Mouse (Mus musculus): Measurements from ENCODE around the gene Abcc12.

Gene Abcc12

DNA sequence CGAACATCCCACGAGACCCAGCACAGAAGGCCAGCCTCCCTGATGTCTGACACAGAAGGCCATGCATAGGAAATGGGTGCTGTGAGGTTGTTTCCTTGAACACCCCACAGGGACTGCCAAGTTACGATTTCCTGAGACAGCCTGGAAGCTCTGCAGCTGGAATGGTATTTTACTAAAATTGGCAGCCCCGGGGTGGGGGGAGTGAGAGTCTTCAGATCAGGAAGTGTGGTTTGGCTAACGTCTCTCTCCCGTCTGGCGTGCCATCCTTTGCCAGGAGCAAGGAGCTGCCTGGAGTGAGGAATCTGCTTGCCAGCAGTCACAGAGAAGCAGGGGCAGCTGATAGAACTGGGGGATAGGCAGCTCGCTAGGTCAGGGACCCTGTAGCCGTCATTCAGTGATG, 2.4 kb downstream of the Abcc12 start:
- no peak for DNase-seq (ENCODE audit: low spot score)

DNA sequence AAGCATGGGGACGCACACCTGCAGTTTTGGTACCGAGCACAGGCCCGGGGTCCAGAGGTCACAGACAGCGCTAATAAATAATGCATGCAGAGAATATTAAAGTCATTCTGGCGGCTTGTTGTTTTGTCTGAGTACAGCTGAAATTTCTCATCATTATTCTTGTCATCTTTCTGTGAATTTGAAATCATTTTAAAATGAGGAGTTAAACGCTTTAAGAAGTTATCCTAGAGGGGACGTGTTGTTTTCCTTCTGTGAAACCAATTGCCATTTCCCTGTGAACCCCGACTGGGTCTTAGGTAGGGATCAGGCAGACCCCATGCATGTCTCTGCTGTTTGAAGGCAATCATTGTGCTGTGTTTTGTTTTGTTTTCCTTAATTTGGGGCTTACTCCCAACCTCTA, 2.9 kb downstream of the Abcc12 start:
- no peak for DNase-seq (ENCODE audit: low spot score)

DNA sequence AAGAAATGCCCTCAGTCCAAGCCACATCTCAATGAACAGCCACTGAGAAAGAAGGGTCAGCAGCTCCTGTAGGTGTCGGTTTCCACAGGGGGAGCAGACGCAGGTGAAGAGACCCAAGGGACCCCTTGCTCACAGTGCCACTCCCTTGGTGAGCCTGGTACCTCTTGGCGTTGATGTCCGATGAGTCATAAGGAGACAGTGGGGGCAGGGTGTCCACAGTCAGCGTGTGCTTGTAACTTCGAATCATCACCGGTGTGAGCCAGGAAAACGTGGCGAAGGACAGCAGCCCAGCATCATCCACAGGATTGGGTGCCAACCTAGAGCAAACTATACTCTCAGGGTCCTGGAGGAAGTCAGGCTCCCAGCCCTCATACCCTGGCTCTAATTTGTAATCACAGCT, 16.8 kb downstream of the Abcc12 start:
- DNase-seq (ENCODE audit: low spot score): no peak

DNA sequence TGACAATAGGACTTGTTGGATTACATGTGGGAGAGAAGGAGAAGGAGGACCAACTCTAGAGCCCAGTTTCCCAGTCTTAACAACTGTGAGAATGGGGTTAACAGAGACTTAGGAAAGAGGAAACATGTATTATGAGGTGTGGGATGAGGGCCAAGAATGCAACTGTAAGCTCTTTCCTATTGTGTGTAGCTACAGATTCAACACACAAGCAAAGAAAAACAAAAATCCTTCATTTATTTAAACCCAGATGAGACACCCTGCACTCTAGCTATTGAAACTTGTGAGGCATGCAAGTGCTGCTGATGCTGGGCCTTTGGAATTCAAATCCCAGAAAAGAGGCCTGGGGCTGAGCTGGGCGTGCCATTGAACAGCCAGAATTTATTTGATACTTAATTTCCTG, 18.7 kb downstream of the Abcc12 start:
- no peak for DNase-seq (ENCODE audit: low spot score)

DNA sequence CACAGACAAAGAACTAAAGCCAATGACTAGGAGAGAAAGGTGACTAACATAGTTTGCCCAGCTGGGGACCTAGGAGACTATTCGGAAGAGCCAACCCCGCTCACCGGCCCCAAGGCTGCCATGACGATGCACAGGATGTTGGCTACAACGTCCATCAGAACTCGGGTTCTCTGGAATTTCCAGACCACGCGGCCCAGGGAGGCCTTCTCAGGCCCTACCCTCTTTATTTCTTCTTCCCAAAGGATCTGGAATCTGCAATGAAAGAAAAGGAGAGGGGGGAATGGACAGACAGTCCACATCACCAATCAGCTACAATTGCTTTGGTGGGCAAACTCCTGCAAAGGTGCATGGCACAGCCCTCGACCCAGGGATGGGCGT, 19.8 kb downstream of the Abcc12 start:
- no peak for DNase-seq (ENCODE audit: low spot score)

DNA sequence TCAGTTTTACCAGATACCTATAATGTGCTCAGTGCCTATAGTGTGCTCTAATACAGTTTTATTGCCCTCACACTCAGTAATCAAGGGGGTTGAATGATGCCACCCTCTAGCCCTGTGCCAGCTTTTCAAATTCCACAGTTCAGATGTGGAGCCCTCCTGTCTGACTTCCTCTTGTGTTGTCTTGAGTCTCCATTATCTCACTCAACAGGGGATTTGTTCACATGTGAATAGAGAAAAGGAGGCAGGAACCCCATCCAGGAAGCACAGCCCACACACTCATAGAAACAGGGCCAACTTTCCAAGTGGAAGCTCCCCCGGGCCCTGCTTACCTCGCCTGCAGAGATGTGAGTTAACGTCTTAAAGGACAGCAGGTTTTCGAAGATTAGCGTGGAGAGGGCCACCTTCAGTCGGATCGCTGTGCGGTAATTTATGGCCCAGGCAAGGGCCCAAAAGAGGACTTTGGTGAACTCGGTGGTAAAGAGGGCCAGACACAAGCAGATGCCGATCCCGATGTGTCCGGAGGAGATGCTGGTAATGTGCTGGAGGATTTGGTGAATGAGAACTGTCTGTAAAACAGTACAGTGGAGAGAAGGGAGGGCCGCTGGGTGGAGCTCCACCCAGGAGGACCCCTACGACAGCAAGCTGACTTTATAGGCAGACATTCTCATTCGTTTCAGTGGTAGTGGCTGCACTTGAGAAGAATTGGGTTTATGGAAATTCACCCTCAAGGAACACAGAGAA, 20.4 kb downstream of the Abcc12 start:
- DNase-seq (ENCODE audit: low spot score): no peak

DNA sequence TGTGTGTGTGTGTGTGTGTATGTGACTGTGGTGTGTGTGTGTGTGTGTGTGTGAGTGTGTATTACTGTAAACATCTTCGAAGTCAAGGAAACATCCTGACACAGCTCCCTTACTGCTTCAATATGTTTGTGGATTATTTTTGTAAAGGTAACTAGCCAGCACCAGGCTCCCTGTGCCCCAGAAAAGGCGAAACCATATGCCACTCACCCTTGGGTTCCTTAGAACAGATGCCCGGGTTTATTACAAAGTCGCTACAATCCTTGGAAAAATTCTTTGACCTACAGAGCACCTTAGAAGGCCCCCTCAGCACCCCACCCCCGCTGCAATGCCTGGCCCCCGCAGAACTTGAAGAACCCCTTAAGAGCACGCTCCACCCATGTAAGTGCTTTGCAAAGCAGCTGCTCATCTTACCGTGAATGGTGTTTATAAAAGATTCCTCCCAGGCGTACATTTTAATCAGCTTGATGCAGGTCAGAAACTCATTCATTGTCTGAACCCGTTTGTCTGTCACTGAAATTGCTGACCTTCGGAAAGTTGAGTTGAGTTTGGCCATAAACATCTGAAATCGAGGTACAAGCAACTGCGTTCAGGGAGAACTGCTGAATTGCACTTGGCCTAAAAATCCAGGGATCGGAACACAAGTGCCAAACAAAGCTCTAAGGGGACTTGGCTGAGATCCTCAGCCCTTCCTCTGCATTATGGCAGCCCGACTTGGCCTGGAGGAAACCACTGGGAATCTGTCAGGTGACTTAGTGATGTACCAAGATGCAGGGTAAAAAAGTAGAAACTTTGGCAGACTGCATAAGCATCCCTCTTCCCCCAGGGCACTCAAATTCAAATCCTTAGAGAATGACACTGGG, 23.1 kb downstream of the Abcc12 start:
- DNase-seq (ENCODE audit: low spot score): no peak

DNA sequence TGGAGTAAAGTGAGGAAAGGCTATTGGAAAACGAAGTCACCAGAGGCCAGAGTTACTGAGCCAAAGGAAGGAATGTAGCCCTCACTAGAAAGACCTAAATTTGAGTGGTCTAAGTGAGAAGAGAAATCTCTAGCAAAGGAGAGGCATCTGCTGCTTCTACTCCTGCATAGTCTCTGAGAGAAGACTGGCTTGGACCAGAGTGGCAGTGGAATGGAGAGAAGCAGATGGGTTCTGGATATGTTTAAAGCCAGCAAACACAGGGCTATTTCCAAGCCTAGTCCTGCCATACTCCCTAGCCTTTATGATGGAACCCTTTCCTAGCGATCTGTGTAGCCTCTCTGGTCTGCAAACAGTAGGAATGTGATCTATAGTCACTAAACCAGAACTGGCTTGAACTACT, 24.9 kb downstream of the Abcc12 start:
- DNase-seq (ENCODE audit: low spot score): no peak

- DNase-seq (ENCODE audit: low spot score): no peak
Measured at GRCm38 (mm10) chr8:86554220-86554891, 26.1 kb downstream of the Abcc12 start.

- no peak for DNase-seq (ENCODE audit: low spot score)
Measured at GRCm38 (mm10) chr8:86550516-86550915, 30.0 kb downstream of the Abcc12 start.

- no peak for DNase-seq (ENCODE audit: low spot score)
Measured at GRCm38 (mm10) chr8:86546001-86546400, 34.5 kb downstream of the Abcc12 start.

DNA sequence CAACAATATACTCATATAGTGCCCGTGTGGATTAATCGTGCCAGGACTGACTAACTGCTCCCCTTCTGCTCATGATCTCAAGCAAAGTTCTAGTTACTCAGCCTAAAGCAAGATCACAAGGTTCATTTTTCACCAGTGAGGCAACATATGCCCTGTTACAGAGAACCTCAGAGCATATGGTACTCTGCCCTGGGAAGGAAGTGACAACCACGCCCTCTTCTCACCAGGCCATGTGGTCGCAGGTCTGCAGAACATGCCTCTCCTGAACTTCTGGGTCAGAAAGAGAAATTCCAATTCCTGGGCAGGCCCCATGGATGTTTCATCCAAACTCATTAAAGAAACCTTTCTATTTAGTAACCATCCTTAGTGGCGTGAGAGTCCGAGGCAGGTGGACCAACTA, 39.6 kb downstream of the Abcc12 start:
- no peak for DNase-seq (ENCODE audit: low spot score)

GRCm38 (mm10) chr8:86540376-86540775, 40.1 kb downstream of the Abcc12 start:
- no peak for DNase-seq (ENCODE audit: low spot score)

DNA sequence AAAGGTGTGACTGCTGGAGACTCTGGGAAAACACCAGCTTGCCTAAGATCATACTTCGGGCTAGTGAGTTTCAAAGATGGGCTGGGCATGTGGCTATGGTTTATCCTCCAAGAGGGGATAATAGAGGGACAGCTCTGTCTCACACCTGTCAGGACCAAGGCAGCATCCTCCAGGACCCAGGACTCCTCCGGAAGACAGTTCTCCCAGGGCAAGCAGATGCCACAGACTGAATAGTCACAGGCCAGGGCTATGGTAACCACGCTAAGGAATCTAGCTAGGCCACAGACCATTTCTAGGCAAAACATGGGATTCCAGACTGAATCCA, 43.9 kb downstream of the Abcc12 start:
- DNase-seq (ENCODE audit: low spot score): no peak

DNA sequence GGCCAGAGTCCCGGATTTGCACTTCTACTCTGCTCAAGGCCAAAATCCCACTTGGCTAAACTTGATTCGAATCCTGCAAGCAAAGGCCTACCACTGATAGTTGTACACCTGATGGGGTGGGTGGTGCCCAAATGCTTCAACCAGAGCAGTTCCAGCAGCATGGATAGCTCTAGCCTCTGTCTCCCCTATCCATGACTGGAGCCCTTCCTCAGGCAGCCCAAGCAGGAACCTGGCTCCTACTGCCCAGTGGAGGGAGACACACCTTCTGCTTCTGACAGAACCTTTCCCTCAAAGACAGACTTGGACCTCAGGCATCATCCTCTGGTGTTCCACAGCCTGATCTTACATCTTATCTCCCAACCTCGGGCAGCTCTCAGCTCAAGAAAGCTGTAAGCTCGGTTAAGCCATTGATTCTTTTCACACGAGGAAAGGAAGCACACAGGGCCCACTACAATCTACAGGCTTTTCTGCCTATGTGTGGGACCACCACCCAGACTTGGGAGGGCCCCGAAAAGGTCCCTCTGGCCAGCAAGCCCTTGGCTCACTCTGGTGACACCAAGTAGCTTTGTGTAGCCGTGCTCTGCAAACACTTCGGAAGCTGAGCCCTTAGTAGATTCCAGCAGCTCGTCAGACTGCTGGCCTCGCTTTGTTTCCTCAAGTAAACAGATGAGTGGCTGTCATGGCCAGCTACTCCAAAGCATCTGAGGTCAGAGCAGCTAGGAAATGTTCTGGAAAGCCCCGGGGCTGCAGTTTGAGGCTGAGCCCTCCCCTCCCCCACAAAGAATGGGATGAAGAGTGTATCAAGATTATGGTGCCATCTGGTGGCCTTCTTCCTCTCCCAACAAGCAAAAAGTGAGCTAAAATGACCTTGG, 44.5 kb downstream of the Abcc12 start:
- DNase-seq (ENCODE audit: low spot score): peak; percentile 21

- no peak for DNase-seq (ENCODE audit: low spot score)
Measured at GRCm38 (mm10) chr8:86535068-86535560, 45.4 kb downstream of the Abcc12 start.

DNA sequence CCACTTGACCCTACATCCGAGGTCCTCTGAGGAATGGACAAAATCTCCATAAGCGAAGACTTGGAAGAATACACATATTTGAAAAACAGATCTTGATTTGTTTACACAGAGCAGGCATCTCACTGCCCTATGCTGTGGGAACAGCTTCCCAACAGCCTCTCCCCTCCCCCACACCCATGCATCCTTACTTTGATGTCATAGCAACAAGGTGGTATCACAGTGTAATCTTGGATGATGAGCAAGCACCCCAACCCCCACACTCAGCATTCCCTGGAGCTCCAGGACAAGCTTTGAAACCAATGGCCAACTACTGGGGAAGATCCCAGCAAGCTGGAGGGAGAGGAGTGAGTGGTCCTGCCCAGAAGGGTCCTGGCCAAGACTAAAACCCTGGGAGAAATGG, 50.8 kb downstream of the Abcc12 start:
- no peak for DNase-seq (ENCODE audit: low spot score)

GRCm38 (mm10) chr8:86527336-86528029, 53.0 kb downstream of the Abcc12 start:
- DNase-seq (ENCODE audit: low spot score): no peak

DNA sequence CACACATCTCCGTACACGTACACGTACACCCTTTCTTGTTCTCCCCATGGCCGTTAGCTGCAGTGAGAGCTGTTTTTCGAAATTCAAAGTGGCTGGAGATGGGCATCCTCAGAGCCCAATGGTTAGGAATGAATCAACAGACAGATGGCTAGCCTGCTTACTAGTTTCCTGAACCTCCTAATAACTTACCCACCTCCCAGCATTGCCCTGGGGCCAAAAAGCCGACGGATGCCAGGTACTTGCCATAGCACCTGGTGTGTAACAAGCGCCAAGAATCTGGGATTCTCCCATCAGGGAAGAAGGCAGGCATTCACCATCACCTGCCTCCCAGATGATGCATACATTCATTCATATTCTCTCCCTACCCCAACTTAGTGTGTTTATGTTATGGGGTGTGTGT, 53.7 kb downstream of the Abcc12 start:
- no peak for DNase-seq (ENCODE audit: low spot score)

- DNase-seq (ENCODE audit: low spot score): no peak
Measured at GRCm38 (mm10) chr8:86514203-86514602, 66.3 kb downstream of the Abcc12 start.

GRCm38 (mm10) chr8:86512886-86513285, 67.6 kb downstream of the Abcc12 start:
- DNase-seq (ENCODE audit: low spot score): no peak

All from ovary, postnatal 10 days (tissue).